Mouse (Mus musculus) layer of hippocampus, adult 8-10 months (tissue): ENCODE results near the gene Gm21312. TPM values are rescaled to one million over a fixed set of nuclear protein-coding genes. Genes with fewer than 3 reads are reported as not detected.
"Not testable (repeated sequence)": the region's sequence is repeated elsewhere in the genome, so short reads cannot be mapped to it uniquely, and the experiment has no call there.

Source experiments
- DNase-seq, 2 experiments: peaks; one replicate each; pipeline ENCODE4 v3.0.0; 2022; ENCODE audit warnings: low spot score in 2 of 2
- total RNA-seq, 4 experiments: library from RNA; stranded (reverse); gene quantifications; 2 replicates each; pipeline ENCODE4 v1.2.4; 2022

The Gm21312 gene
- not detected for total RNA-seq

DNA sequence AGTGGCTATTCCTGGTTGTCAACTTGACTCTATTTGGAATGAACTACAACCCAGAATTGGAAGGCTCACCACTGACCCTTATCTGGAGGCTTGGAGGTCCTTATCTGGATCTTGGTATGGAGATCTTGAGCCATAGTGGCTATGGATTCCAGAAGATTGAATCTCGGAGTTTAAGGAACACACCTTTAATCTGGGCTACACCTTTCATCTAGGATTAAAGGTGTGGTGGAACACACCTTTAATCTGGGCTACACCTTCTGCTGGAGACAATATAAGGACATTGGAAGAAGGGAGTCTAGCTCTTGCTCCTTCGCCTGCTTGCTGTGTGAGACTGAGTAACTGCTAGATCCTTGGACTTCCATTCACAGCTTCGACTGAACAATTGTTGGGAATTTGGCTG lies at the start of gene Gm21312:
Gene Gm21312 (plus strand): TSS at position 301 of the 400 bp plus-strand sequence.
- DNase-seq = not testable (repeated sequence)

DNA sequence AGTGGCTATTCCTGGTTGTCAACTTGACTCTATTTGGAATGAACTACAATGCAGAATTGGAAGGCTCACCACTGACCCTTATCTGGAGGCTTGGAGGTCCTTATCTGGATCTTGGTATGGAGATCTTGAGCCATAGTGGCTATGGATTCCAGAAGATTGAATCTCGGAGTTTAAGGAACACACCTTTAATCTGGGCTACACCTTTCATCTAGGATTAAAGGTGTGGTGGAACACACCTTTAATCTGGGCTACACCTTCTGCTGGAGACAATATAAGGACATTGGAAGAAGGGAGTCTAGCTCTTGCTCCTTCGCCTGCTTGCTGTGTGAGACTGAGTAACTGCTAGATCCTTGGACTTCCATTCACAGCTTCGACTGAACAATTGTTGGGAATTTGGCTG lies 34.1 kb upstream of the Gm21312 start, which contains the start of gene Gm21293:
Gene Gm21293 (plus strand): TSS at position 301 of the 400 bp plus-strand sequence.
- not testable (repeated sequence) for DNase-seq

DNA sequence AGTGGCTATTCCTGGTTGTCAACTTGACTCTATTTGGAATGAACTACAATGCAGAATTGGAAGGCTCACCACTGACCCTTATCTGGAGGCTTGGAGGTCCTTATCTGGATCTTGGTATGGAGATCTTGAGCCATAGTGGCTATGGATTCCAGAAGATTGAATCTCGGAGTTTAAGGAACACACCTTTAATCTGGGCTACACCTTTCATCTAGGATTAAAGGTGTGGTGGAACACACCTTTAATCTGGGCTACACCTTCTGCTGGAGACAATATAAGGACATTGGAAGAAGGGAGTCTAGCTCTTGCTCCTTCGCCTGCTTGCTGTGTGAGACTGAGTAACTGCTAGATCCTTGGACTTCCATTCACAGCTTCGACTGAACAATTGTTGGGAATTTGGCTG lies 25.6 kb upstream of the Gm21312 start, which contains the start of gene Gm6763:
Gene Gm6763 (plus strand): TSS at position 301 of the 400 bp plus-strand sequence.
- DNase-seq = not testable (repeated sequence)

DNA sequence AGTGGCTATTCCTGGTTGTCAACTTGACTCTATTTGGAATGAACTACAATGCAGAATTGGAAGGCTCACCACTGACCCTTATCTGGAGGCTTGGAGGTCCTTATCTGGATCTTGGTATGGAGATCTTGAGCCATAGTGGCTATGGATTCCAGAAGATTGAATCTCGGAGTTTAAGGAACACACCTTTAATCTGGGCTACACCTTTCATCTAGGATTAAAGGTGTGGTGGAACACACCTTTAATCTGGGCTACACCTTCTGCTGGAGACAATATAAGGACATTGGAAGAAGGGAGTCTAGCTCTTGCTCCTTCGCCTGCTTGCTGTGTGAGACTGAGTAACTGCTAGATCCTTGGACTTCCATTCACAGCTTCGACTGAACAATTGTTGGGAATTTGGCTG lies 17.1 kb upstream of the Gm21312 start, which contains the start of gene Gm8764:
Gene Gm8764 (plus strand): TSS at position 301 of the 400 bp plus-strand sequence.
- not testable (repeated sequence) for DNase-seq

DNA sequence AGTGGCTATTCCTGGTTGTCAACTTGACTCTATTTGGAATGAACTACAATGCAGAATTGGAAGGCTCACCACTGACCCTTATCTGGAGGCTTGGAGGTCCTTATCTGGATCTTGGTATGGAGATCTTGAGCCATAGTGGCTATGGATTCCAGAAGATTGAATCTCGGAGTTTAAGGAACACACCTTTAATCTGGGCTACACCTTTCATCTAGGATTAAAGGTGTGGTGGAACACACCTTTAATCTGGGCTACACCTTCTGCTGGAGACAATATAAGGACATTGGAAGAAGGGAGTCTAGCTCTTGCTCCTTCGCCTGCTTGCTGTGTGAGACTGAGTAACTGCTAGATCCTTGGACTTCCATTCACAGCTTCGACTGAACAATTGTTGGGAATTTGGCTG lies 8.6 kb upstream of the Gm21312 start, which contains the start of gene Gm21304:
Gene Gm21304 (plus strand): TSS at position 301 of the 400 bp plus-strand sequence.
- DNase-seq = not testable (repeated sequence)

DNA sequence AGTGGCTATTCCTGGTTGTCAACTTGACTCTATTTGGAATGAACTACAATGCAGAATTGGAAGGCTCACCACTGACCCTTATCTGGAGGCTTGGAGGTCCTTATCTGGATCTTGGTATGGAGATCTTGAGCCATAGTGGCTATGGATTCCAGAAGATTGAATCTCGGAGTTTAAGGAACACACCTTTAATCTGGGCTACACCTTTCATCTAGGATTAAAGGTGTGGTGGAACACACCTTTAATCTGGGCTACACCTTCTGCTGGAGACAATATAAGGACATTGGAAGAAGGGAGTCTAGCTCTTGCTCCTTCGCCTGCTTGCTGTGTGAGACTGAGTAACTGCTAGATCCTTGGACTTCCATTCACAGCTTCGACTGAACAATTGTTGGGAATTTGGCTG lies 8.4 kb downstream of the Gm21312 start, which contains the start of gene Gm20765:
Gene Gm20765 (plus strand): TSS at position 301 of the 400 bp plus-strand sequence.
- DNase-seq = not testable (repeated sequence)

DNA sequence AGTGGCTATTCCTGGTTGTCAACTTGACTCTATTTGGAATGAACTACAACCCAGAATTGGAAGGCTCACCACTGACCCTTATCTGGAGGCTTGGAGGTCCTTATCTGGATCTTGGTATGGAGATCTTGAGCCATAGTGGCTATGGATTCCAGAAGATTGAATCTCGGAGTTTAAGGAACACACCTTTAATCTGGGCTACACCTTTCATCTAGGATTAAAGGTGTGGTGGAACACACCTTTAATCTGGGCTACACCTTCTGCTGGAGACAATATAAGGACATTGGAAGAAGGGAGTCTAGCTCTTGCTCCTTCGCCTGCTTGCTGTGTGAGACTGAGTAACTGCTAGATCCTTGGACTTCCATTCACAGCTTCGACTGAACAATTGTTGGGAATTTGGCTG lies 16.9 kb downstream of the Gm21312 start, which contains the start of gene Gm4340:
Gene Gm4340 (plus strand): TSS at position 301 of the 400 bp plus-strand sequence.
- DNase-seq = not testable (repeated sequence)

DNA sequence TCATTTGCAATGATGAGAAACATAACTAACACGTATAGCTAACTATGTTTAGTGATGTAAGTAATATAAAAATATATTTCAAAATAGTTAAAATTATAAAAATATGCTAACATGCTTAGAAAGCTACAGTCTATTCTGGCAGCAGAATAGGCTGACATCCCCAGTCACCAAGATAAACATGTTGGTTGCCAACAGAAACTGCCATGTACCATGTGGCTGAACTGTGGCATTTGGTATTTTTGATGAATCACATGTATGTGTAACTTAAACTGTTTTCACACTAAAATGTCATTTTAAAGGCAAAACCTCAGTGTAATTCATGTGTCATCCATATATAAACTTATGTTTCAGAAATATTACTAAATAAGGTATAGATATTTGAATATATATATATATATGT lies 32.8 kb downstream of the Gm21312 start:
- DNase-seq = no peak

DNA sequence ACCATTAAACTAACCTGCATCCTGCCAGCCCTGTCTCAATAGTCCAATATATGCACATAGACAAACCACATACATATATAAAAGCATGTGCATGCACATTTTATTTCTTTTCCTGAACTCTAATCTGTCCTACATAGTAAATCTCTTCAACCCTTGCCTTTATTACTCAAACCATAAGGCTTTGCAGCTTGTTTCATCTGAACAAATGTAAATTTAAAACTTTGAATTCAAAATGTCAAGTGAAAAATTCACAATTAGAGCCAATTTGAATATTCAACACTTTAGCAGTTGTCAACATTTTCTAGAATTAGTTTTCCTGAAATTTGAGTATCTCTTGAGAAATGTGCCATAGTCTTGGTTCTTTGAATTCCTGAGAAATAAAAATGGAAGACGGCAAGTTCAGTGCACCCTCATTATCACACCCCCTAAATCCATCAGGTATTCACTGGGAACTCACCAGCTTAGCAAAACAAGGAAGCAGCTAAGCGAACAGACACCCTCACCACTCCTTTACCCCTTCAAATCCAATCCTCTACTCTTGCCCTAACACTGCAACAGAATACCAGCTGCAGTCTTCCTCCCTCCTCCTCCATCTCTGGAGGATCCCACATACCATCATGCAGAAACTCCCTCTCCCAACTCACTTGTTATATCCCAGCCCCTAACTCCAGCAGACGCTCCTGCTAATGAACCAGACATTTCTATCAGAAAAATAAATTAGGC lies 33.6 kb downstream of the Gm21312 start:
- no peak for DNase-seq

DNA sequence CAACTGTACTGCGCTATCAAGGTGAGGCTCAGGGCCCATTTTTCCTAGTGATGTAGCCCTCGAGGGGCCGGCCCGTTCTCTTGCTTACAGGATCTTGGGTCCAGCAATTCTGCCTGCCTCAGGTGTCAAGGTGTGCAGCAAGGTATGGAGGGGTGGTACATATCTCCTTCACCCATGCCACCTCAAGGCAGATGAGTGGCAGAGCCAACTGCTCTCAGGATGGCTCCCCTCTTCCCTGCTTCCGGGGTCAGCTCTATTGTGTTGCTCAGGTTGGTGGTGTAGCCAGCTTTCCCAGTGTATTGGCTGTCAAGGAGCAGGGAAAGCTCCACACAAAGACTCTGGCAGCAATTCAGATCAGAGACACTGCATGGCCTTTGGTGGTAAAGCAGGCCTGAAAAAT lies 37.7 kb downstream of the Gm21312 start:
- no peak for DNase-seq

DNA sequence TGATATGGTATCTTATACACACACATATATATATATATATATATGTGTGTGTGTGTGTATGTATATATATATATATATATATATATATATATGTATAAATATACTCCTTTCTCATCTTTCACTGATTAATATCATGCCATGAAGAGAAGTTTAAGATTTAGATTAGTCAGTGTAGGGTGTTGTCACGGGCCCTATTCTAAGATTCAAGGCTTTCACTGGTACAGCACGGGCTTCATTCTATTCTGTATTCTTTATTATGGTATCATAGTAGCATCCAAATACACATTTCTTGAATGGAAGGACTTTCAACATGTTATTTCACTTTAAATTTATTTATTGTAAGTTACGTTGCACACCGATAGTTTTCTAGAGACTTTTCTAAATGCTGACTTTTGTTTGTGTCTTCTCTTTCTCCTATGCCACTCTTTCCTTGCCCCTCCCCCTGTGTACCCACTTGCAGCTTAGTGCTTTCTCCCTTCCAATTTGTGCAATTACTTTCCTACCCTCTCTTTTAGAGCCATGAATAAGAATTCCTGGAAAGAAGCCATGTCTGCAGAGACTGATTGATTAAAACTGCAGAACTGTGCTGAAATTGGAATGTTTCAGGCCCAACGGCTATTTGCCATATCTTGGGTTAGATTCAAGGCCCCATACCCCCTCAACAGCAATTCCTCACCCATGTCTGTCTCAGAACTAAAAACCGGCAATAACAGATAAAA lies 43.6 kb downstream of the Gm21312 start:
- no peak for DNase-seq

Other genes with a start within 250 kb of the Gm21312 start
- gene Gm21293, start 34.0 kb upstream of the Gm21312 start, total RNA-seq = not detected
- gene Gm6763, start 25.5 kb upstream of the Gm21312 start, total RNA-seq = not detected
- gene Gm8764, start 17.0 kb upstream of the Gm21312 start, total RNA-seq = not detected
- gene Gm21304, start 8.5 kb upstream of the Gm21312 start, total RNA-seq = not detected
- gene Gm20765, start 8.5 kb downstream of the Gm21312 start, total RNA-seq = not detected
- not detected for gene Gm4340, start 17.0 kb downstream of the Gm21312 start, total RNA-seq